Mouse (Mus musculus): ENCODE measurements around the gene Zfyve19.

DNA sequence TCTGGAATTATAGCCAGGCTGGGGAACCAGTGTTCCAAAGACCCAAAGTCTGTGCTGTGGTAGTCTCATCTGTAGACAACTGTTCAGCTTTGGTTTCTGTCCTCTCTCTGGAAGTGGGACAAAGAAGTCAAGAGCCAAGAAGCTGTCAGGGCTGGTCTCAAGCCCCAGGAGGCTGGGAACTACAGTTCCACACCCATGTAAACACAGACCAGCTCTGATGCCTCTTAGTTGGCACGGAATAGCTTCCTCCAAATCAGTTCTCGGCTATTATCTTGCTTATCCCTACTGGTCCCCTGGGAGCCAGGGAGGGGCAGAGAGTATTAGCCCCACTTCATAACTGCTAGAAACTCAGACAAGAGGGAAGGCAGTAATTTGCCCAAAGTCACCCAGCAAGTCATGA, 52.9 kb downstream of the Zfyve19 start:
- TF ChIP-seq CTCF (IDR thresholded peaks at IDR 0.05; ENCODE audit: extremely low read depth, insufficient read length, insufficient replicate concordance, low read depth, low read length) (no peak), POLR2A (IDR thresholded peaks at IDR 0.05; ENCODE audit: low read depth, low read length) (no peak)

Data from small intestine, adult 2 months (tissue).